Mouse (Mus musculus) limb, embryonic 10.5 days (tissue): ENCODE measurements at regions not wholly inside any gene's neighbourhood (a gene's known extent, or its start where the extent isn't known, plus 50 kb on each side); places are given as distances from the start of the nearest gene placed in this dataset. TPM values are rescaled to one million over a fixed set of nuclear protein-coding genes. Genes with fewer than 3 reads are reported as not detected.

Experiments
- DNase-seq: peaks from one replicate; pipeline ENCODE4 v3.0.0-alpha.2; 2017; ENCODE audit warnings: low spot score
- H3K27ac ChIP-seq: fragments of 300-500 bp; sonication (generic); 2 replicates; pipeline ENCODE4 v1.5.1; 2016; ENCODE audit warnings: mild to moderate bottlenecking
- H3K27me3 ChIP-seq: fragments of 300-500 bp; sonication (generic); 2 replicates; pipeline ENCODE4 v1.6.1; 2016; ENCODE audit warnings: low read depth, mild to moderate bottlenecking; ENCODE audit not compliant: poor library complexity, severe bottlenecking
- H3K36me3 ChIP-seq: fragments of 300-500 bp; sonication (generic); 2 replicates; pipeline ENCODE4 v1.6.1; 2016; ENCODE audit warnings: mild to moderate bottlenecking, moderate library complexity
- H3K4me1 ChIP-seq: fragments of 300-500 bp; sonication (generic); 2 replicates; pipeline ENCODE4 v1.6.1; 2016
- H3K4me3 ChIP-seq: fragments of 300-500 bp; sonication (generic); 2 replicates; pipeline ENCODE4 v1.5.1; 2016; ENCODE audit warnings: mild to moderate bottlenecking, moderate library complexity
- H3K9me3 ChIP-seq: fragments of 300-500 bp; sonication (generic); replicated peaks from 2 replicates; pipeline ENCODE4 v1.6.1; 2016; ENCODE audit warnings: mild to moderate bottlenecking
- WGBS: fragments of 180-500 bp; shearing (Covaris S2); methylation state at CpG from one replicate; pipeline ENCODE4 v1.1.7; 2016; 5-methylcytosine and 5-hydroxymethylcytosine counted together
- microRNA-seq: library from miRNA; unstranded; fragments of <30 nt; microRNA quantifications from one replicate; pipeline ENCODE4, GENCODE M21; 2017

GRCm38 (mm10) chr5:64747461-64747860 is 55.7 kb upstream of the Klf3 start:
- 66% methylated on average over 1 of the region's 1 CpGs for WGBS

DNA sequence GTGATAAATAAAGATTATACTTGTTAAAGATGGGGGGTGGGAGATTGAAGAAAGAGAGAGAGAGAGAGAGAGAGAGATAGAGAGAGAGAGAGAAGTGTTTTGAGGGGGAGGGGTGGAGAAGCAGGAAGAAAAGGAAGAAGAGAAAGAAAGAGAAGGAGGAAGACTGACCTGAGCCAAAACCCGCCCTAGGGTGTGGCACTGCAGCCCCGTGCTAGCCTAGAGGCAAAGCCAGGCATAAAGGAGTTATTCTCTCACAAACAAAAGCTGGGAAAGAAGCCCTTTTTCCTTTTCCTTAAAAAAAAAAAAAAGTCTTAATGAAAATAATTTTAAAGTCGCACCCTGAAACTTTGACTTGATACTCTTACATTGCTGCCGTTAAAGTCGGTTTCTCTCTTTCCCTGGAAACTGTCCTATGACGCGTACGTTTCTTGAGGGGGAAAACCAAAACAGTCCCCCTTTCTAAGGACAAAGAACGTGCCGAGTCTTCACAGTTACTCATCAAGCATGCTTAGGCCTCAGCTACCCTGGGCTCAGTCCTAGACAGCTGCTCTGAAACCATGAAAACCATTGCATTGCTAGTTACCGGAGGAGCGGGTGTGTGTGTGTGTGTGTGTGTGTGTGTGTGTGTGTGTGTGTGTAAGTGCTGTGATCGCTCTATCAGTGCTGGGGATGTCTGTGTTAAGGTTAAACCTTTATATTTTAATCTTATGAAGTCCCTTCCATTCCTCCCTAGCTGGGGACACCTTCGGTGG is 53.6 kb upstream of the Klf3 start:
- Histone ChIP-seq H3K27ac (no peak overlapping the region), H3K4me1 (no peaks in the 10 kb centered on the region; the same call in 1 of the 2 replicates), H3K4me3 (no peak overlapping the region), H3K36me3 (no peaks in the 10 kb centered on the region), H3K9me3 (no peaks in the 10 kb centered on the region), H3K27me3 (no peaks in the 10 kb centered on the region)
- DNase-seq: no peak
- 82% methylated on average over 14 of the region's 14 CpGs for WGBS

More at GRCm38 (mm10) chr5:64747461-64747860, 55.7 kb upstream of the Klf3 start:
- Histone ChIP-seq H3K36me3 (no peaks in the 10 kb centered on the region), H3K27me3 (no peaks in the 10 kb centered on the region), H3K4me3 (no peak overlapping the region), H3K9me3 (no peaks in the 10 kb centered on the region), H3K4me1 (no peaks in the 10 kb centered on the region), H3K27ac (no peak overlapping the region)
- no peak for DNase-seq

- H3K27ac ChIP-seq: no peak overlapping the region
- WGBS: 95% methylated on average over 3 of the region's 3 CpGs
- H3K4me3 ChIP-seq: no peak overlapping the region
- H3K9me3 ChIP-seq: no peaks in the 10 kb centered on the region
- no peaks in the 10 kb centered on the region for H3K36me3 ChIP-seq
- no peaks in the 10 kb centered on the region; the same call in 1 of the 2 replicates for H3K4me1 ChIP-seq
- H3K27me3 ChIP-seq: no peaks in the 10 kb centered on the region
- DNase-seq: no peak
Measured at GRCm38 (mm10) chr5:64750406-64750805, 52.8 kb upstream of the Klf3 start.

GRCm38 (mm10) chr5:64750976-64751656 is 52.1 kb upstream of the Klf3 start:
- 75% methylated on average over 7 of the region's 7 CpGs for WGBS
- Histone ChIP-seq H3K27ac (no peak overlapping the region), H3K4me3 (no peak overlapping the region), H3K27me3 (no peaks in the 10 kb centered on the region), H3K9me3 (no peaks in the 10 kb centered on the region), H3K4me1 (no peaks in the 10 kb centered on the region; the same call in 1 of the 2 replicates), H3K36me3 (no peaks in the 10 kb centered on the region)
- no peak for DNase-seq

GRCm38 (mm10) chr5:64753142-64753750 is 49.9 kb upstream of the Klf3 start:
- H3K4me3 ChIP-seq: no peak overlapping the region
- peak overlapping the region; percentile 50; the same call in 1 of the 2 replicates for H3K27ac ChIP-seq
- no peak for DNase-seq
- H3K27me3 ChIP-seq: no peaks in the 10 kb centered on the region
- no peaks in the 10 kb centered on the region for H3K36me3 ChIP-seq
- 83% methylated on average over 7 of the region's 7 CpGs for WGBS
- no peaks in the 10 kb centered on the region for H3K9me3 ChIP-seq
- no peaks in the 10 kb centered on the region; the same call in 1 of the 2 replicates for H3K4me1 ChIP-seq

Small RNAs in the stretch of these regions (microRNA-seq; reads per million reads assigned to microRNA genes)
- not detected for gene Gm25306
